Mouse (Mus musculus) mammary gland, adult 2 months (tissue): ENCODE results near the gene Wdr20. TPM values are rescaled to one million over a fixed set of nuclear protein-coding genes. Genes with fewer than 3 reads are reported as not detected.

Source experiments
- polyA plus RNA-seq: library from polyadenylated mRNA; depleted of rRNA; stranded (reverse); fragments of >200 nt; gene quantifications from 2 replicates; pipeline ENCODE4 v1.2.3, GENCODE M21; 2012; ENCODE audit warnings: low replicate concordance; rRNA removed

Gene Wdr20
- polyA plus RNA-seq = 13.8 and 20.1 TPM in 2 replicates

GRCm38 (mm10) chr12:110737170-110738157 is at the start of gene Wdr20:
Gene Wdr20 (plus strand): TSS chr12:110737944.

GRCm38 (mm10) chr12:110702556-110702955 is 35.2 kb upstream of the Wdr20 start, which contains the start of gene Hsp90aa1:
Gene Hsp90aa1 (minus strand): TSS chr12:110702728.

GRCm38 (mm10) chr12:110840348-110841198 is 102.8 kb downstream of the Wdr20 start, which contains the start of gene Mok:
Gene Mok (minus strand): TSS chr12:110840939.

GRCm38 (mm10) chr12:110850010-110850928 is 112.5 kb downstream of the Wdr20 start, which contains the start of gene Zfp839:
Gene Zfp839 (plus strand): TSS chr12:110850253.

Other genes with a start within 250 kb of the Wdr20 start
- gene Dync1h1, start 136.5 kb upstream of the Wdr20 start, polyA plus RNA-seq = 226 and 279 TPM in 2 replicates
- not detected in 2 replicates for gene 1700001K19Rik, start 55.3 kb upstream of the Wdr20 start, polyA plus RNA-seq
- 44.8 and 93.5 TPM in 2 replicates for gene Hsp90aa1, start 35.2 kb upstream of the Wdr20 start, polyA plus RNA-seq
- 0.78 and 0.86 TPM in 2 replicates for gene Mok, start 103.0 kb downstream of the Wdr20 start, polyA plus RNA-seq
- 4.8 and 4.9 TPM in 2 replicates for gene Zfp839, start 112.3 kb downstream of the Wdr20 start, polyA plus RNA-seq
- gene Cinp, start 151.2 kb downstream of the Wdr20 start, polyA plus RNA-seq = 45.8 and 46.9 TPM in 2 replicates
- gene Tecpr2, start 151.3 kb downstream of the Wdr20 start, polyA plus RNA-seq = 5.2 and 6.7 TPM in 2 replicates
- 34.4 and 62.4 TPM in 2 replicates for gene Ankrd9, start 241.1 kb downstream of the Wdr20 start, polyA plus RNA-seq